Mouse (Mus musculus) liver, embryonic 15.5 days (tissue): Measurements from ENCODE around the gene Prx. TPM values are rescaled to one million over a fixed set of nuclear protein-coding genes. Genes with fewer than 3 reads are reported as not detected.

Source experiments
- ATAC-seq: fragments of 200-750 bp; cut with Nextera tagmentation; 2 replicates; pipeline ENCODE4 v1.8.0; 2017; ENCODE audit warnings: moderate number of reproducible peaks, mild to moderate bottlenecking, moderate library complexity; ENCODE audit not compliant: insufficient read depth
- H3K27ac ChIP-seq: fragments of 300-500 bp; sonication (generic); replicated peaks from 2 replicates; pipeline ENCODE4 v1.5.1; 2015; ENCODE audit warnings: mild to moderate bottlenecking, inconsistent platforms
- H3K27me3 ChIP-seq: fragments of 300-500 bp; sonication (generic); 2 replicates; pipeline ENCODE4 v1.6.1; 2015; ENCODE audit warnings: mild to moderate bottlenecking, inconsistent platforms
- H3K36me3 ChIP-seq: fragments of 300-500 bp; sonication (generic); replicated peaks from 2 replicates; pipeline ENCODE4 v1.6.1; 2015; ENCODE audit warnings: moderate library complexity, mild to moderate bottlenecking, inconsistent platforms
- H3K4me1 ChIP-seq: fragments of 300-500 bp; sonication (generic); replicated peaks from 2 replicates; pipeline ENCODE4 v1.6.1; 2015; ENCODE audit warnings: inconsistent platforms
- H3K4me2 ChIP-seq: fragments of 300-500 bp; sonication (generic); 2 replicates; pipeline ENCODE4 v1.6.1; 2015; ENCODE audit warnings: moderate library complexity, mild to moderate bottlenecking, inconsistent platforms
- H3K4me3 ChIP-seq: fragments of 300-500 bp; sonication (generic); replicated peaks from 2 replicates; pipeline ENCODE4 v1.5.1; 2015; ENCODE audit warnings: mild to moderate bottlenecking, inconsistent platforms
- H3K9ac ChIP-seq: fragments of 300-500 bp; sonication (generic); 2 replicates; pipeline ENCODE4 v1.6.1; 2015; ENCODE audit warnings: moderate library complexity, mild to moderate bottlenecking, inconsistent platforms
- H3K9me3 ChIP-seq: fragments of 300-500 bp; sonication (generic); replicated peaks from 2 replicates; pipeline ENCODE4 v1.6.1; 2016; ENCODE audit warnings: inconsistent platforms
- WGBS: fragments of 180-500 bp; shearing (Covaris S2); methylation state at CpG from one replicate; pipeline ENCODE4 v1.1.7; 2015; ENCODE audit warnings: mixed read lengths; ENCODE audit not compliant: insufficient replicate concordance; 5-methylcytosine and 5-hydroxymethylcytosine counted together
- polyA plus RNA-seq: library from polyadenylated mRNA; unstranded; fragments of >200 nt; fragmentation: Nextera tagmentation; extraction: Ambion mirVana; gene quantifications from 2 replicates; pipeline ENCODE4 v1.2.1, GENCODE M21; 2015

Prx gene
- polyA plus RNA-seq, 1 experiment from 2014 or later, result 0.67 TPM

DNA sequence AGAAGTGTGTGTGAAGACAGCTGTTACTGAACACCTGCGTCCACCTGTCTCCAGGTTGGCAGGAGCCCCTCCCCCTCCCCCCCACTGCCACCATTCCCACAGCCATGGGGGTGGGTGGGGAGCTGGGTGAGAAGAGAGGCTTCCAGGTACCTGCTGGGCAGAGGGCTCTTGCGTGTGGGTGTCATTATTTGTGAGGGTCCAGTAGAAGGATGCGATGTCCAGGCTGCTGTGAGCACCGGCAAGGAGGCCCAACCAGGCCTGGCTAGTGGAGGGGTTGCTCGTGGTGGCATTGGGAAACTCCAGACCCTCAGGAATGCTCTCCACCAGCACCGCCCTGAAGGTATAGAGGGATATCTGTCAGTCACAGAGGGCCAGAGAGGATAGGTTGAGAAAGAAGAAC lies 41.8 kb downstream of the Prx start:
- peak overlapping the region; percentile 71 for H3K4me3 ChIP-seq
- H3K27ac ChIP-seq, result peak overlapping the region; percentile 91
- WGBS, result 71% methylated on average over 6 of the region's 6 CpGs
- no peaks in the 10 kb centered on the region for H3K9me3 ChIP-seq
- no peak for ATAC-seq
- peaks cover 89% of the 10 kb centered on the region for H3K4me1 ChIP-seq
- H3K9ac ChIP-seq, result peak overlapping the region; percentile 81
- peaks cover 50% of the 10 kb centered on the region for H3K36me3 ChIP-seq
- H3K27me3 ChIP-seq, result no peaks in the 10 kb centered on the region
- peak overlapping the region; percentile 91 for H3K4me2 ChIP-seq

DNA sequence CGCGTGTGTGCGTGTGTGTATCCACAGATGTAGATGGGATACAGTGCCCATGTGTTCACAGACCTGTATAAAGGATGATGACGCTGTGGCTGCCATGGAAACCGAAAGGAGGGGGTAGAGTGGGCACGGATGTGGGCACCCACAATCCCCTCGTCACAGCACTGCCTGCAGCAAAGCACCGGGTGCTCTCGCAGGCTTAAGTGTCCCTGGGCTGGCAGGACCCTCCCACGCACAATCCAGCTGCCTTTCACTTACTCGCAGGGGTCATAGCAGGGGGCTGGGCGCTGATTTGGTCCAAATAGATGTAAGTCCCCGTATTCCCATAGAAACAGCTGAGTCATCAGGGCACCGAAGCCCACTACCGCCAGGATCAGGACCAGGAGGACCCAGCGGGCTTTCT lies 42.3 kb downstream of the Prx start:
- peak overlapping the region; percentile 91 for H3K27ac ChIP-seq

DNA sequence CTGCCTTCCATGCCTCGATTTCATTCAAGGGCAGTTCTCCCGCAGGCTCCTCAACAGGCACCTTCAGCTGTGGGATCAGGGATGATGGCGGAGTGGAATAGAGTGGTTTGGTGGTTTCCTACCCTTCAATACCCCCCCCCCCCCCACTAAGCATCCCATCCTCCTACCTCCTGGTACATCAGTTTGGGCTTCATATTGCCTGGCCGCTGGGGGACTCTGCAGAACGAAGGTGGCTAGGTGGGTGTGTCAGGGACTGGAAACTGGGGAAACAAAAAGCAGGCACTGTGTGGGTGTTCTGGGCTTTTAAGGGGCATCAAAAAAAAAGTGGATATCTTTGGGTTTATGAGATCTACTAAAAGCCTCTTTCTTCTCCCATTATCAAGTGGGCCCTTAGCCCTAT lies 42.8 kb downstream of the Prx start:
- H3K4me3 ChIP-seq, result peak overlapping the region; percentile 71
- ATAC-seq, result no peak
- H3K9me3 ChIP-seq, result no peaks in the 10 kb centered on the region
- H3K27me3 ChIP-seq, result no peaks in the 10 kb centered on the region
- H3K4me1 ChIP-seq, result peaks cover 79% of the 10 kb centered on the region
- peak overlapping the region; percentile 91 for H3K4me2 ChIP-seq
- peak overlapping the region; percentile 91 for H3K27ac ChIP-seq
- peaks cover 41% of the 10 kb centered on the region for H3K36me3 ChIP-seq
- 58% methylated on average over 5 of the region's 5 CpGs for WGBS
- H3K9ac ChIP-seq, result peak overlapping the region; percentile 81

More for the DNA sequence above, 42.3 kb downstream of the Prx start:
- ATAC-seq, result no peak
- 69% methylated on average over 16 of the region's 16 CpGs for WGBS
- H3K27me3 ChIP-seq, result no peaks in the 10 kb centered on the region
- H3K4me2 ChIP-seq, result peak overlapping the region; percentile 91
- peaks cover 84% of the 10 kb centered on the region for H3K4me1 ChIP-seq
- H3K9ac ChIP-seq, result peak overlapping the region; percentile 81
- no peaks in the 10 kb centered on the region for H3K9me3 ChIP-seq
- H3K36me3 ChIP-seq, result peaks cover 45% of the 10 kb centered on the region
- peak overlapping the region; percentile 71 for H3K4me3 ChIP-seq

DNA sequence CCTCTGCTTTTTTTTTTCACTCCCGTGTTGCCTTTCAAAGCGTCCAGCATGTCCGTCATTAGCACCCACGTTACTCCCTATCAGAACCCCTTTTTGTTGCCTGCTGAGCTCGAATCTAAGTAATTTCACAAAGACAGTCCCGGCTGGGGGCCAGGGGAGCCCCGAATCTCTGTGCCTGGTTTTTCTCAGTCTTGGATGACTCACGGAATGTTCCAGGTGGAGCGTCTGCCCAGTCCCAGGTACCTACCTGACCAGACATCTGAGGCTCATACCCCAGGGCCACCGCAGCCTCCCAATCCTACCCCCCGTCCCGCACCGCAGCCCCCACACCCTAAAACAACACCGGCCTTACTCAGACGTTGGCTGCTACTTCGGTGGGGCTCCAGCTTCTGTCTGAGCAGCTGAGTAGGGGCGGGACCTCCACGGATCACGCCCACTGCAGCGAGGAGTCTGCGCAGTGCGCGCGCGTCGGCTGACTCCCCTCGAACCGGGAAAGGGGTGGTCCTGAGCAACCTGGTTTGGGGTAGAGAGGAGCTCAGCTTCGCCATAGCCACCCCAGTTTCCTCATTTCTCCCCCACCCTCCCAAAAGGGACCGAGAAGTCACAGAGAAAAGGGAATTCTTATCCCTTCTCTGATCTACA lies 43.4 kb downstream of the Prx start:
- peak overlapping the region; percentile 81 for H3K9ac ChIP-seq
- peaks cover 73% of the 10 kb centered on the region for H3K4me1 ChIP-seq

DNA sequence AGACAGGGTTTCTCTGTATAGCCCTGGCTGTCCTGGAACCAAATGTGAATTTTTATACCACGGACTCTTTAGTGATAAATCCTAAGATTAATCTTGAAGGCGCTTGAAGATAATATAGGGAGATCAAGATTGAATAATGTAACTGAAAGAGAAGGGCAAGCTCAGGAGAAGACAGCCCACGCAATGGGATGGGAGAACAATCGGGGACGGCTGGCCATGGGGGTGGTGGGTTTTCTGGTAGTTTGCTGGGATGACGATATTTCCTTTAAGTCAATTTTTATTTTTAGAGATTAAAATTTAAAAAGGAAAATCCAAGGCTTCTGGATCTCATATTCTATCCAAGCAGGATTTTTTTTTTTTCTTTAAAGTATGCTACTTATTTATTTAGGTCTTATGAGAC lies 43.9 kb downstream of the Prx start:
- ATAC-seq, result no peak

More for the DNA sequence above, 43.4 kb downstream of the Prx start:
- Histone ChIP-seq H3K4me2 (peak overlapping the region; percentile 91), H3K27me3 (no peaks in the 10 kb centered on the region), H3K36me3 (peaks cover 35% of the 10 kb centered on the region), H3K4me3 (peak overlapping the region; percentile 71), H3K27ac (peak overlapping the region; percentile 91), H3K9me3 (no peaks in the 10 kb centered on the region)
- WGBS, result 4% methylated on average over 30 of the region's 30 CpGs
- ATAC-seq, result peak; percentile 60

DNA sequence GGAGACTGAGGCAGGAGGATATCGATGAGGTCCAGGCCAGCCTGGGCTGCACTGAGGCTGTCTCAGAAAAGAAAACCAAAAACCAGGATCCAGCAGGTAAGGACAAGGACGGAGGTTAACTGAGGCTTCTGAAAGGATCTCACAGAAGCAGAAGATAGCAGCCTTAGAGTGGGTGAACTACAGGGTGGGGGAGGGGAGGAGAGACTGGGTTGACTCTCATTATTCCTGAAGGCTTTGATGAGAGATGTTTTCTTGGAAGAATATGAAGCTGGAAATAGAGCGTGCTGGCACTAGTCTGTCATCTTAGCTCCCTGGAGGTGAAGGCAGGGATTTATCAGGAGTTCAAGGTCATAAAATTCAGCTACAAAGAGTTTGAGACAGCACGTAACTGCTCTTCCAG lies 44.7 kb downstream of the Prx start:
- ATAC-seq, result no peak
- H3K9ac ChIP-seq, result no peak overlapping the region
- peaks cover 60% of the 10 kb centered on the region for H3K4me1 ChIP-seq
- H3K36me3 ChIP-seq, result peaks cover 24% of the 10 kb centered on the region
- H3K4me3 ChIP-seq, result no peak overlapping the region
- no peaks in the 10 kb centered on the region for H3K27me3 ChIP-seq
- H3K4me2 ChIP-seq, result no peak overlapping the region
- 0 out of 2 replicates have a peak overlapping the region, but pooled peaks have one; percentile 19 for H3K27ac ChIP-seq
- WGBS, result 76% methylated on average over 4 of the region's 4 CpGs
- H3K9me3 ChIP-seq, result no peaks in the 10 kb centered on the region

More for the DNA sequence above, 43.9 kb downstream of the Prx start:
- Histone ChIP-seq H3K9ac (peak overlapping the region; percentile 81), H3K4me3 (peak overlapping the region; percentile 71), H3K27me3 (no peaks in the 10 kb centered on the region), H3K27ac (peak overlapping the region; percentile 91), H3K4me1 (peaks cover 68% of the 10 kb centered on the region), H3K9me3 (no peaks in the 10 kb centered on the region), H3K4me2 (peak overlapping the region; percentile 91), H3K36me3 (peaks cover 29% of the 10 kb centered on the region)
- WGBS, result 35% methylated on average over 6 of the region's 6 CpGs

DNA sequence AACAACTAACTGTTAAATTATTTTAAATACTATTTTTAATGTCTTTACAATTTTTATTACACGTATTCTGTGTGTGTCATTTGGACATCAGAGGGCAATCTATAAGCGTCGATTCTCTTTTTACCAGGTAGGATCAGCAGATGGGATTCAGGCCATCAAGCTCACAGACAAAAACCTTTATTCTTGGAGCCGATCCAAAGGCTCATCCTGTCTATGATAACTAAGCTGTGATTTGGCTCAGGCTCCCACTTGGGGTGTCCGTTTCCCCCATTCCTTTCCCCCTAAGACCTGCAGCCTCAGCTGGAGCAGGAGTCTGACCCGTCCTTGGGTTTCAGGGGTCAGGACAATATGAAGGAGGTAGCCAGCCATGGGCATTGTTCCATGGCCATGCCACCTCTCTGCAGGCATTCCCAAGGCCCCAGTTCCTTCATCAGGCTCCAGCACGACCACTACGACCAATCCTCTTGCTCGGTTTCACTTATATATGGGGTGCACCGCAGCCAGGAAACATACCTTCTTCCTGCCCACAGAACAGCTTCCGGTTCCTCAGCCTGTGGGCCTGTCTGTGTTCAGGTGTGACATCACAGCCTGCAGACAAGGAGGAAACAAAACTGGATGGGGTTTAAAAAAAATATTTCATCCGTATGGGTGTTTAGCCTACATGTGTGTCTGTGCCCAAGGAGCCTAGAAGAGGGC lies 45.7 kb downstream of the Prx start:
- Histone ChIP-seq H3K27me3 (no peaks in the 10 kb centered on the region), H3K36me3 (peaks cover 14% of the 10 kb centered on the region), H3K27ac (no peak overlapping the region), H3K4me1 (peaks cover 50% of the 10 kb centered on the region), H3K4me2 (no peak overlapping the region), H3K9me3 (no peaks in the 10 kb centered on the region), H3K9ac (no peak overlapping the region), H3K4me3 (no peak overlapping the region)
- no peak for ATAC-seq
- WGBS, result 45% methylated on average over 12 of the region's 12 CpGs

DNA sequence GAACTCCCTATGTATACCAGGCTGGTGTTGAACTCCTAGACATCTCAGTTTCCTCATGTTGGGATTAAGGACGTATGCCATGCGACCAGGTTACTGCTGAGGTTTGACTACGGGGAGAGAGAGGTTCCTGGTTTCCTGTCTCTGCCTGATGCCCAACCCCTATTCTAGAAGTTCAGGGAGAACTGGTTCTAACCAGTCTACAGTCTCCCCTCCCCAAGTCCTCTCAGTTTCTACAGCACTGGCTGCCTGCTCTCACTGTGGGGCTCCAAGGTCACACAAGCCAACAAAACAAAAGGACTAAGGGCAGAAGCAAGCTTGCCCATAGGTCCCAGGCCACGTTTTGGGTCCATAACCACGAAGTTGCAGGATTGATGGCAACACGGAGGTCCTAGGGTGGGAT lies 50.5 kb downstream of the Prx start:
- no peaks in the 10 kb centered on the region for H3K36me3 ChIP-seq
- WGBS, result 44% methylated on average over 6 of the region's 6 CpGs

DNA sequence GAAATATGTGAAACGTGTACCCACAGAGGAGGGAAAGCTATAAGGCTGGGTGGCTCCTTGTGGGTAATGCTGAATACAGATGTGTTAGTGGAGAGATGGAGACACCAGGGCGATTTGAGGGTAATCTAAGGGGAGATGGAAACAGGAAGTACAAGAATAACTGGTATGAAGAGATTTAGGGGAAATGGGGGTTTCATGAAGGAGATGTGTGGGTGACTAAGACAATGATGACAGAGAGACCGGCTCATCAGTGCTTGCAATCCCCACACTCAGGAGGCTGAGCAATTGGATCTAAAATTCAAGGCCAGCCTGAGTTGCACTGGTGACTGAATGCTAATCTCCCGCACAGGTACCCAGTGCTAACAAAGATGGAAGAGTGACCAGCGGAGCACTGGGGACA lies 52.9 kb downstream of the Prx start:
- Histone ChIP-seq H3K9ac (peak overlapping the region; percentile 86), H3K4me3 (peak overlapping the region; percentile 75), H3K27ac (peak overlapping the region; percentile 77), H3K4me1 (peaks cover 35% of the 10 kb centered on the region), H3K36me3 (peaks cover 14% of the 10 kb centered on the region), H3K27me3 (no peaks in the 10 kb centered on the region), H3K9me3 (no peaks in the 10 kb centered on the region), H3K4me2 (peak overlapping the region; percentile 90)
- no peak for ATAC-seq
- WGBS, result 44% methylated on average over 5 of the region's 5 CpGs

More for the DNA sequence above, 50.5 kb downstream of the Prx start:
- no peak overlapping the region for H3K4me3 ChIP-seq
- ATAC-seq, result no peak
- H3K4me1 ChIP-seq, result peaks cover 32% of the 10 kb centered on the region
- no peaks in the 10 kb centered on the region for H3K27me3 ChIP-seq
- H3K9me3 ChIP-seq, result no peaks in the 10 kb centered on the region
- H3K27ac ChIP-seq, result no peak overlapping the region
- no peak overlapping the region for H3K4me2 ChIP-seq
- no peak overlapping the region for H3K9ac ChIP-seq

DNA sequence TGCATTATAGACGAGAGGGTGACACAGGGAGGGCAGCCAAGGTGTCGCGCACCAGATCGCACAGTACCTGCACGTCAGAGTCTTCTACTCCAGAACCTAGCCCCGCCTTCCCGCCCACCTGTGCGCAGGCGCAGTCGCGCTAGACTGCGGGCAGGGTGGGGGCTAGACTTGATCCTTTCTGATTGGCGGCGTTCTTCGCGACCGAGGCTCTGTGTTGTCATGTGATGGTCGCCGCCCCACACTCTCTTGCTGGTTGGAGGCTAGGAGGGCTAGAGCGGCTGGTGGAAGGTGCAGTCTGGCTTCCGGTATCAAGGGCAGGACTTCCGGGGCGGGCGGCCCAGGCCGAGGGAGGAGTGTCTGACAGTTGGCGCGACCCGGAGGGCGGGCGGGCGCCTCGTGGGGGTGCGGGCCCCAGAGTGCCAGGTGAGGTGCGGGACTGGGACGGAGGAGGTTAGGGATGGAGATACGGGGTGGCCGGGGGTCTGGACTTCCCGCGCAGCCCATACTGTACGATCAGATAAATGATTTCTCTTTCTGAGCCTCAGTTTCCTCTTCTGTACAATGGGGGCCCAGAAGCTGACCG lies 53.9 kb downstream of the Prx start, which contains the start of the genes Pld3 and 2310022A10Rik:
TSS of gene Pld3 (minus strand) at position 288 of the 583 bp plus-strand sequence.
TSS of gene 2310022A10Rik (plus strand) at position 303 of the 583 bp plus-strand sequence.
- Histone ChIP-seq H3K27me3 (no peaks in the 10 kb centered on the region), H3K36me3 (peaks cover 14% of the 10 kb centered on the region), H3K4me2 (peak within 1 kb of the TSS; percentile 90), H3K27ac (peak within 1 kb of the TSS; percentile 77), H3K9ac (peak within 1 kb of the TSS; percentile 86), H3K4me1 (peaks cover 35% of the 10 kb centered on the region), H3K9me3 (no peaks in the 10 kb centered on the region), H3K4me3 (peak within 1 kb of the TSS; percentile 75)
- 0% methylated on average over 41 of the region's 41 CpGs for WGBS
- ATAC-seq, result peak; percentile 100

DNA sequence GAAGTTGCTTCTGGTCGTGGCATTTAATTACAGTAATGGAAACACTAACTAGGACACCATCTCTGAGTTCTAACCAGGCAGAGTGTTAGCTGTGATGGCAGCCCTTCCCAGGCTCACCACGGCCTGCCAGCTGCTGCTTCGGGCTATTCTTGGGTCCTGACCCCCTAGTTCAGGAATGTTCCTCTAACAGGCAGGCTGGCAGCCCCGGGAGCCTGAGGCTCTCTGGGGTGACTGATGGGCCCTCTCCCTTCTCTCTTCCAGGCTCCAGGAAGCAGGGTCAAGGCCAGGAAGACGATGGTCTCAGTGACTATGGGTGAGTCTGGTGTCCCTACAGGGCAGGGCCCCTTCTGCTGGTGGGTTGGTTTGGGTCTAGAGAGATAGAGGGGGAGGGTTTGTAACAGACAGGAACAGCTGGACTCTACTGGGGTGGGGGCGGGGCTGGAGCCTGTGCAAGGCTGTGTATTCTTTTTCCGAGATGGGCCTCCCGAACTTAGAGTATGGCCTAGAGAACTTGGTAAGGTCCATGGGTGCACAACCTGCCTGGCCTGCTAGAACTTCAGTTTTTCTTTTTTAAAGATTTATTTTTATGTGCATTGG lies 61.3 kb downstream of the Prx start:
- no peak for ATAC-seq
- no peaks in the 10 kb centered on the region for H3K27me3 ChIP-seq
- no peak overlapping the region for H3K9ac ChIP-seq
- 43% methylated on average over 8 of the region's 8 CpGs for WGBS
- H3K4me2 ChIP-seq, result no peak overlapping the region
- H3K36me3 ChIP-seq, result peaks cover 78% of the 10 kb centered on the region
- no peak overlapping the region for H3K4me3 ChIP-seq
- peak overlapping the region; percentile 4; the same call in 1 of the 2 replicates for H3K27ac ChIP-seq
- H3K4me1 ChIP-seq, result peaks cover 25% of the 10 kb centered on the region
- H3K9me3 ChIP-seq, result no peaks in the 10 kb centered on the region
